Mouse (Mus musculus): ENCODE measurements around the gene S100a6. TPM values are rescaled to one million over a fixed set of nuclear protein-coding genes. Genes with fewer than 3 reads are reported as not detected.

Gene S100a6
- polyA plus RNA-seq, 1 experiment from 2014 or later: 18.4 TPM

DNA sequence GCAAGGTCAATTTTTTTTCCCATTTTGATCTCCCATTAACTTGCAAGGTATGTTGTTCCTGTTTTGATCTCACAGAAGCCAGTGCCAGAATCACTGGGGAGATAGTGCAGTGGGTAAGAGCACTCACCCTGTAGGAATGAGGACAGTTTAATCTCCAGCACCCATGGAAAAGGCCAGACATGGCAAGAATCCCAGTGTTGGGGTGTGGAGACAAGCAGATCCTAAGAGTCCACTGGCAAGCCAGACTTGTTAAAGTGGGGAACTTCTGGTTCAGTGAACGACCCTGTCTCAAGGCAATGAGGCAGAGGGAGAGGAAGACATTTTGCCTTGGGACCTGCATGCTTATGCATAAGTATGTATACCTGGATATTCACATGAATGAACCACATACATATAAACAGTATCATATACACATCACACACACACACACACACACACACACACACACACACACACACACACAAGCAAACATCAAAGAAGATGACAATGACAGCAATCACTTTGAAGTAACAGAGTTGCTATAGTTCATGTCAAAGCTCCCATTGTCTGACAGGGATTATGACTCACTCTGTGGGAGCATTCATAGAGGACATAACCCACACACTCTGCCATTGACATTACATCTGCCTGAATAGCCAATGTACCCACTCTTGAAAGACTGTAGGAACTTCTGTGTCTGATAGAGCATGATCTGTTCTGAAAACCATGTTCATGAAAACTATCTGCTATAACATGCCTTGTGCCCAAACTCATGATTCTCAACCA, 26.0 kb downstream of the S100a6 start:
- H3K27ac ChIP-seq: no peak overlapping the region
- no peaks in the 10 kb centered on the region for H3K27me3 ChIP-seq (replicated peaks)
- no peak for ATAC-seq (replicated peaks)
- no peak overlapping the region for H3K4me3 ChIP-seq
- H3K36me3 ChIP-seq (replicated peaks): no peaks in the 10 kb centered on the region
- H3K9ac ChIP-seq: no peak overlapping the region
- WGBS: 77% methylated on average over 1 of the region's 1 CpGs
- no peaks in the 10 kb centered on the region for H3K9me3 ChIP-seq
- no peak overlapping the region for H3K4me2 ChIP-seq
- H3K4me1 ChIP-seq: no peaks in the 10 kb centered on the region

DNA sequence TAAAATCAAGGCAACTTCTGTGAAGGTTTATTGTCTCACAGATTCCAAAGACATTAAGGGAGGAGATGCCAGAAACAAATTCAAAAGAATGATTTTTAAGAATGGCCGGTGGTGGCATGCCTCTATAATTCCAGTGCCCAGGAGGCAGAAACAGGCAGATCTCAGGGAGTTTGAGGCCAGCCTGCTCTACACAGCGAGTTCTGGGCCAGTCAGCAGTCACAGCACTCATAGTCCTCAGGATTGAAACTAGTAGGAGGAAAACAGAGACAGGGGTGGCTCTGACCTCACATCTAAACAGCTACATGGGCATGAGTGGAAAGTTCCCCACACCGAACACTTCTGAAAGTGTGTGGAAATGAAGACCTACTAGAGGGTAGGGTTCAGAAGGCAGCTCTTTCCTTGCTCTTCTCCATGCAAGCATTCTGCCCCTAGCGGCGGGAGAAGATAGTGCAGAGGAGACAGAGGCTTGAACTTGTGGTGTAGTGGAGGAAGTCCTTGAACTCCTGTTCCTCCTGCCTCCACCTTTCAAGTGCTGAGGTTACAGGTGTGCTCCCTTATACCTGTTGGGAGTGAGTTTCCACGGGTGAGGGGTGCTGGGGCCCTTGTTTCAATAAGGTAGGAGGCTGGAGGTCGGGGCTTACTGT, 27.0 kb downstream of the S100a6 start:
- H3K27me3 ChIP-seq (replicated peaks): no peaks in the 10 kb centered on the region
- no peak overlapping the region for H3K9ac ChIP-seq
- no peak overlapping the region for H3K4me2 ChIP-seq
- ATAC-seq (replicated peaks): no peak
- no peak overlapping the region for H3K4me3 ChIP-seq
- no peaks in the 10 kb centered on the region for H3K4me1 ChIP-seq
- no peak overlapping the region for H3K27ac ChIP-seq
- H3K36me3 ChIP-seq (replicated peaks): no peaks in the 10 kb centered on the region
- H3K9me3 ChIP-seq: no peaks in the 10 kb centered on the region
- WGBS: 53% methylated on average over 7 of the region's 7 CpGs

DNA sequence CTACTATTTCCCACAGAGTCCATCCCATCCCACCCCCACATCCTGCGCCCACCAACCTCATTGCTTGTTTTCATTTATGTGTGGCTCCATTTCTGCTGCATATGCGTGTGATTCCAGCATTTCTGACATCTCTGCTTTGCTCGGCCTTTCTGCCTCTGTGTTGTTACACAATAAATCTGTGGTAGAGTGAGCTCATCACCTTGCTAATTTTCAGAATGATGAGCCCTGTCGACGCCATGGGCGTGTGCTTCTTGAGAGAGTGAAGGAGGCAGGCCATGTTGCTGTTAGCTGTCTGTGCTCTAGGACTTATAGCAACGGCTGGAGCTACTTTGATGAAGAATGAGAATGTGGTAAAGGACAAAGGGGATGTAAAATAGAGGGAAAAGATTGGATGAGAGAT, 28.3 kb downstream of the S100a6 start:
- WGBS: 89% methylated on average over 7 of the region's 7 CpGs
- no peak overlapping the region for H3K9ac ChIP-seq
- no peaks in the 10 kb centered on the region for H3K4me1 ChIP-seq

DNA sequence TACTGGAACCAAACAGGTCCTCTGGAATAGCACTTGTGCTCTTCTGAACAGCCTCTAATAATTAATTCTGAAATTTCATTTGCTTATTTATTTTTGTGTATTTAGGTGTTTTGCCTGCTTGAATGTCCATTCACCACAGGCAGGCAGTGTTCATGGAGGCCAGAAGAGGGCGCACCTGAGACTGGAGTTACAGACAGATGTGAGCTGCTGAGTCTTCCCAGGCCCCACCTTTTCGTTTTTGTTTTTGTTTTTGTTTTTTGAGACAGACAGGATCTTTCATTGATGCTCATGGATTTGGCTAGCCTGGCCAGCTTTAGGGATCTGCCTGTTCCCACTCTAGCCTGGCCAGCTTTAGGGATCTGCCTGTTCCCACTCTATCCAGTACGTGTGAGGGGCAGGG, 31.5 kb downstream of the S100a6 start:
- WGBS: 52% methylated on average over 3 of the region's 3 CpGs
- Histone ChIP-seq H3K4me1 (no peaks in the 10 kb centered on the region), H3K4me2 (no peak overlapping the region), H3K9ac (no peak overlapping the region), H3K27ac (no peak overlapping the region), H3K27me3 (replicated peaks) (no peaks in the 10 kb centered on the region), H3K36me3 (replicated peaks) (no peaks in the 10 kb centered on the region), H3K4me3 (no peak overlapping the region), H3K9me3 (no peaks in the 10 kb centered on the region)
- ATAC-seq (replicated peaks): no peak

More for the DNA sequence above, 28.3 kb downstream of the S100a6 start:
- no peak for ATAC-seq (replicated peaks)
- Histone ChIP-seq H3K27me3 (replicated peaks) (no peaks in the 10 kb centered on the region), H3K4me2 (no peak overlapping the region), H3K36me3 (replicated peaks) (no peaks in the 10 kb centered on the region), H3K4me3 (no peak overlapping the region), H3K27ac (no peak overlapping the region), H3K9me3 (no peaks in the 10 kb centered on the region)

DNA sequence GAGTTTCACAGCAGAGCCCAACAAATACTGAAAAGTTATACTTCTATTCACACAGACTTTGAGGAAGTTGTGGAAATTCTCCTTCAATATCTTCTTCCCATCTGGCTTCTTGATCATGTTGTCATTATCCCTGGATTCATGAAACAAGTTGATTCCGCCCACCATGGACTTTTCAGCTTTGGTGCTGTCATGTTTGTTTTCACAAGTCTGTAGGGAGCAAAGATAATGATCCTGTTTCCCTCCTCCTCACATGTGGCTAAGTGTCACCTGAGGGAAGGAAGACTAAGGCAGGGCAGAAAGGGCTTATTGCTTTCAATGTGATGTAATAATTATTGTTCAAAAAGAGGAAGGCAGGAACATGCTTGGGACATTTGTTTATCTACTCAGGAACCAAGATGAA, 34.6 kb downstream of the S100a6 start:
- Histone ChIP-seq H3K36me3 (replicated peaks) (no peaks in the 10 kb centered on the region), H3K9ac (no peak overlapping the region), H3K9me3 (no peaks in the 10 kb centered on the region), H3K27me3 (replicated peaks) (no peaks in the 10 kb centered on the region), H3K27ac (no peak overlapping the region), H3K4me2 (no peak overlapping the region), H3K4me1 (no peaks in the 10 kb centered on the region), H3K4me3 (no peak overlapping the region)
- ATAC-seq (replicated peaks): no peak
- 81% methylated on average over 1 of the region's 1 CpGs for WGBS

DNA sequence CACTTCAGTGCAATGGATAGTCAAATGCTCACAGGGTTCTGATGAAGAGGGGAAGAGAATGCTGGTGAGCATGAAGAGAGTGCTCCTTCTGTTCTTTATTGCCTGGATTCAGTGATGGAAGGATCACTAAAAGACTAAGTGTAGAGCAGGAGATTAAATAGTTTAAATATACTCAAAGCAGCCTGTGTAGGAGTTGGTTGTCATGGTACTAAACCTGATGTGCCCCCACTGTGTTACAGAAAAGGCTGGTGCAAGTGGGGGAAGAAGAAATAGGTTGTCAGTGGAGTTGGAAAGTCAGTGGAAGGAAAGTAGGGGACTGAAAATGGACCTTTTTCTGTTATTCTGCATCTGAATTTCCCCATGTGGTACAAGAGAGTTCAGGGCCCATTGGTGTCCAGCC, 36.3 kb downstream of the S100a6 start:
- Histone ChIP-seq H3K4me1 (no peaks in the 10 kb centered on the region), H3K9ac (no peak overlapping the region), H3K4me2 (no peak overlapping the region), H3K27ac (no peak overlapping the region), H3K36me3 (replicated peaks) (no peaks in the 10 kb centered on the region), H3K9me3 (no peaks in the 10 kb centered on the region), H3K4me3 (no peak overlapping the region), H3K27me3 (replicated peaks) (no peaks in the 10 kb centered on the region)
- no peak for ATAC-seq (replicated peaks)

DNA sequence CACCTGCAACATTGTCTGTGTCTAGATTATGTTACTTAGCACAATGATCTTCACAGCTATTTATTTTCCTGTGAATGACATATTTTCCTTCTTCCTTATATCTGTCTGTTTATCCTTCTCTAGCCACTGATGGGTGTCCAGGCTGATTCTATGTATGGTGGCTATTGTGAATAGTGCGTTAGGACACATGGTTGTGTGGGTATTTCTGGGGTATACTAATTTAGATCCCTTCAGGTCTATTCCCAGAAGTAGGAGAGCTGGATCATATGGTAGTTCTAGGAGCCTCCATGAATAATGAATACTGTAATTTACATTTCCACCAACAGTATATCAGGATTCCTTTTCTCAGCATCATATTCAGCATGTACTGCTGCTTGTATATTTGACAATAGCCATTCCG, 37.1 kb downstream of the S100a6 start:
- no peaks in the 10 kb centered on the region for H3K27me3 ChIP-seq (replicated peaks)
- no peak overlapping the region for H3K27ac ChIP-seq
- no peaks in the 10 kb centered on the region for H3K9me3 ChIP-seq
- WGBS: 94% methylated on average over 2 of the region's 2 CpGs
- H3K9ac ChIP-seq: no peak overlapping the region
- H3K4me1 ChIP-seq: no peaks in the 10 kb centered on the region
- no peaks in the 10 kb centered on the region for H3K36me3 ChIP-seq (replicated peaks)
- no peak overlapping the region for H3K4me3 ChIP-seq
- H3K4me2 ChIP-seq: no peak overlapping the region
- no peak for ATAC-seq (replicated peaks)

DNA sequence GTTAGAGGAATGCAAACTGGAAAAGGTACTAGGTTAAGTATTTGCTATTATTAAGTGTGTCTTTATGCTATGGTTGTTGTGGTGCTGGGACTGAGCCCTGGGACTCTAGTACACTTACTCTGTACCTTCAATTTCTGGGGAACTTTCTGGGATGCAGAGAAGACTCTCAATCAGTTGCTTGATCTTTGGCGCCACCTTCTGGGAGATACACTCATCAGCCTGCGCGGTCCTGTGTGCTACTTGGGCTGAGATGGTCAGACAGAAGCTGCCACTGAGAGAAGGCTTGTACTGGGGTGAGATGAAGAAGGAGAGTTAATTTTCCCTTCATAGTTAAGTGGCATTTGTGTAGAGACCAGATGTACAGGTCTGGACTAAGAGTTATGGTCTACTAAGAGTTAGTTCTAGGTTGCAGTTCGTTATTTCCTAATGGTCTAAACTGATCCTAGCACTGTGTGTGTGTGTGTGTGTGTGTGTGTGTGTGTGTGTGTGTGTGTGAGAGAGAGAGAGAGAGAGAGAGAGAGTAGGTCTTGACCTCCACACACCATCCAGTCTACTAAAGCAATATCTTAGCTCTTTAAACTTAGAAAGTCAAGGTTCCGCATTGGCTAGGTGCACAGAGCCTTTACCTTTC, 40.3 kb downstream of the S100a6 start:
- H3K36me3 ChIP-seq (replicated peaks): no peaks in the 10 kb centered on the region
- H3K4me3 ChIP-seq: no peak overlapping the region
- H3K27me3 ChIP-seq (replicated peaks): no peaks in the 10 kb centered on the region
- H3K9me3 ChIP-seq: no peaks in the 10 kb centered on the region
- 38% methylated on average over 5 of the region's 5 CpGs for WGBS
- ATAC-seq (replicated peaks): peak; percentile 92
- H3K27ac ChIP-seq: no peak overlapping the region
- no peak overlapping the region for H3K9ac ChIP-seq
- H3K4me1 ChIP-seq: no peaks in the 10 kb centered on the region
- no peak overlapping the region for H3K4me2 ChIP-seq

DNA sequence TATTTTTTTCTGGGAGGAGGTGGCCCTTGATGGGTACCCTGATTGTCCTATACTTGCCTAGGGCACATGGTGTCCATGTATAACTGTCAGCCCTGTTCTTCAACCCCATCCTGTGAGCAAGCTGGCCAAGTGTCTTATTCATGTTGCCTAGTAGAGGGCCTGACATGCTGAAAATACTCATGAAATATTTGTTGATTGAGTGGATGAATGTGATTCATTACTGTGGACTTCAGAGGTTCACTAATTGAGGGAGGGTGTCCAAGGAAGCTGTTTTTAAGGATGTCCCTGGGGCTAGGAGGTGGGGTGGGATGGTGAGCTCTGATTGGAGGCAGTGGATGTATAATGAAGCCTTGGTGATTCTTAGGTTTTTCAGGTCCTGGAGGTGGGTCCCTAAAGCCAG, 41.0 kb downstream of the S100a6 start, which contains the start of gene S100a7a:
TSS of gene S100a7a (plus strand) at position 301 of the 400 bp plus-strand sequence.
- ATAC-seq (replicated peaks): no peak
- Histone ChIP-seq H3K9ac (no peak within 1 kb of the TSS), H3K9me3 (no peaks in the 10 kb centered on the region), H3K4me2 (no peak within 1 kb of the TSS), H3K27me3 (replicated peaks) (no peaks in the 10 kb centered on the region), H3K27ac (no peak within 1 kb of the TSS), H3K36me3 (replicated peaks) (no peaks in the 10 kb centered on the region), H3K4me1 (no peaks in the 10 kb centered on the region), H3K4me3 (no peak within 1 kb of the TSS)

DNA sequence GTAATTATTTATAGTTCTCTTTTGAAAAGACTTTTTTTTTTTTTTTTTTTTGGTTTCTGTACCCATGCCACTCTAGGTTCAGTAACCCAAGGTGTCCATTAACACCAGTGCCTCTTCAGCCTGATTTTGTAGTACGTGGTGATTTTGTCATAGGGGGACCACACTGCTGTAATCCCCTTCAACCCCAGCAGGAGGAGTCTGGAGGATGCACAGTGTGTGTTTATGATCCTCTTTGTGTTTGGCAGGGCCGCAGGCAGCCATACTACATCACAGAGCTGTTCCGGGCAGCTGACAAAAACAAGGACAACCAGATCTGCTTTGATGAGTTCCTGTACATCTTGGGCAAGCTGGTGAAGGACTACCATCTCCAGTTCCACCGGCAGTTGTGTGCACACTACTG, 44.7 kb downstream of the S100a6 start:
- Histone ChIP-seq H3K4me2 (no peak overlapping the region), H3K4me3 (no peak overlapping the region), H3K27me3 (replicated peaks) (no peaks in the 10 kb centered on the region), H3K36me3 (replicated peaks) (no peaks in the 10 kb centered on the region), H3K27ac (no peak overlapping the region), H3K9me3 (no peaks in the 10 kb centered on the region), H3K4me1 (no peaks in the 10 kb centered on the region), H3K9ac (no peak overlapping the region)
- WGBS: 83% methylated on average over 4 of the region's 4 CpGs
- no peak for ATAC-seq (replicated peaks)

DNA sequence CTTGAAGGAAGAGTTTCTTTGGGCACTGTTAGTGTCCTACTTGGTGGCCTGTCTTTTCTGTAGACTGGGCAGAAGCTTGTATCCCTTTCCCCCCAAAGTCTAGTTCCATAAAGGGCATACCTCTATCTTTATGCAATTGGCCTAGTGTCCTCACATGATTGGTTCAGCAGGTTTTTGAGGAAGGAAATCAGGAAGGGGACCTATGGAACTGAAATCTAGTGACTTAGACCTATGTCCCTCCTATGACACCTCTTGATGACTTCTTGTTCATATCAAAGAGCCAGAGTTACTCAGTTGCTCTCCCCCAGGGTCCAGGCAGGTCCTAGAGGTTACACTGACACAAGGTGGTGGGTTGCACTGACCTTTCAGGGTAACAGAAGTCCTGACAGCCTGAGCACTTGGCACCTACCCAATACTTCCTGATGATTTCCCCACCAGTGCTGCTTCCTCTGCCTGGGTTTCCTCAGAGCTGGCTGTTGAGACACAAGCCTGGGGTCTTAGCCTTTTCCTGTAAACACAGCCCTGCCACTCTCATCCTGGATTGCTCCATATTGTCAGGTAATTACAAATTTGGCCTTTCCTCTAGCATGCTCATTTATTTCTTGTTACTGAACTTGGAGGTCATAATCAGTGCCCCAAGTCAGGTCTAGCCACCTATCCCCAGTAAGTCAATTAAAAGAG, 46.8 kb downstream of the S100a6 start:
- no peak for ATAC-seq (replicated peaks)
- Histone ChIP-seq H3K27me3 (replicated peaks) (no peaks in the 10 kb centered on the region), H3K36me3 (replicated peaks) (no peaks in the 10 kb centered on the region), H3K4me3 (no peak overlapping the region), H3K9me3 (no peaks in the 10 kb centered on the region), H3K4me2 (no peak overlapping the region), H3K9ac (no peak overlapping the region), H3K4me1 (no peaks in the 10 kb centered on the region), H3K27ac (no peak overlapping the region)

DNA sequence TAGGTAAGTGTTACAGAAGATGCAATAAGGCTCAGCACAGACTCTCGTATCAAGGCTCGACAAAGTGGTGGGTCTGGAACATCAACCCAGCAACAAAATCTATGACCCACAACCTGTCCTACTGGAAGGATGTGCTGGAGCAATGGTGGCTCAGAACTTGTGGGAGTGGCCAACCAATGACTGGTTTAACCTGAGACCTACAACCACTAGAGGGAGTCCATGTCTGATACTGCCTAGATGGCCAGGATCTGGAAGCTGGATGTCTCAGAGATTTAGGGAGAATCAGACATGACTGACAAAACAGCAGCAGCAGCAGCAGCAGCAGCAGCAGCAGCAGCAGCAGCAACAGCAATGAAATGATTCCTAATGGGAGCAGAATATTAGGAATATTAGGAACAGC, 51.5 kb downstream of the S100a6 start:
- Histone ChIP-seq H3K4me1 (no peaks in the 10 kb centered on the region), H3K9ac (no peak overlapping the region), H3K9me3 (no peaks in the 10 kb centered on the region), H3K4me2 (no peak overlapping the region), H3K36me3 (replicated peaks) (no peaks in the 10 kb centered on the region), H3K27ac (no peak overlapping the region), H3K4me3 (no peak overlapping the region), H3K27me3 (replicated peaks) (no peaks in the 10 kb centered on the region)
- ATAC-seq (replicated peaks): no peak
- WGBS: 90% methylated on average over 2 of the region's 2 CpGs

Data from midbrain, embryonic 15.5 days (tissue).